Mouse (Mus musculus) bone marrow macrophage, adult 2 months (primary cell): ENCODE data around the gene Phf24. TPM values are rescaled to one million over a fixed set of nuclear protein-coding genes. Genes with fewer than 3 reads are reported as not detected.
A peak's percentile ranks its signal among the peaks of the same experiment; 100 is the strongest.

Source experiments
- H3K27ac ChIP-seq: 2 replicates; pipeline ENCODE4 v1.5.1; 2012; ENCODE audit warnings: low read depth, low read length; ENCODE audit not compliant: insufficient read depth
- H3K4me1 ChIP-seq: 2 replicates; pipeline ENCODE4 v1.6.1; 2012; ENCODE audit warnings: low read length; ENCODE audit not compliant: control insufficient read depth, insufficient read depth
- H3K4me3 ChIP-seq: 2 replicates; pipeline ENCODE4 v1.5.1; 2012; ENCODE audit warnings: mild to moderate bottlenecking, low read length, moderate library complexity; ENCODE audit not compliant: insufficient read depth
- CTCF ChIP-seq: IDR thresholded peaks from 2 replicates; pipeline ENCODE4 v1.5.1; 2012; ENCODE audit warnings: low read depth, mild to moderate bottlenecking, low read length, moderate library complexity
- POLR2A ChIP-seq: IDR thresholded peaks from 2 replicates; pipeline ENCODE4 v1.6.1; 2012; ENCODE audit warnings: mild to moderate bottlenecking, low read depth, low read length, borderline replicate concordance
- polyA plus RNA-seq: library from polyadenylated mRNA; stranded (reverse); fragments of >200 nt; gene quantifications from 2 replicates; pipeline ENCODE4 v1.2.4, GENCODE M21; 2012; ENCODE audit not compliant: missing spikeins, insufficient read depth, insufficient read length

Phf24 gene
- polyA plus RNA-seq, 1 experiment = 0.70 TPM

DNA sequence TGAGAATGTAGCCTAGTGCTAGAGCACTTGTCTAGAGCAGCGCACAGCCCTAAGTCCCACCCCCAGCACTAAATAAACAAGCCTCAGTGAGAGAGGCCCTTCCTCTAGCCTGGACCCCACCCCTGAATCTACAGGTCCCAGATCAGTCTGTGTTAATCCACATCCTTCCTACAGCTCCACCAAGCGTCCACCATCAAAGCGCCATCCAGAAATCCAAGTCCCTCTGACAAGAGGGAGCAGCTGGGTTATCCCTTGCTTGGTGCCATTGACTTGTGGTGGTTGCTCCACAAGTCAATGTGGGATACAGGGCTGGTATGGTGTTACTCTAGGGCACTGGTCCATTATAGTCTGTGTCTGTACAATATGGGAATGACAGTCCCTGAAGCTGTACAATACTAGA is 38.7 kb downstream of the Phf24 start:
- no peak overlapping the region for H3K27ac ChIP-seq
- no peak overlapping the region for H3K4me3 ChIP-seq
- no peak for TF ChIP-seq POLR2A
- TF ChIP-seq CTCF = no peak
- peaks cover 13% of the 10 kb centered on the region for H3K4me1 ChIP-seq

DNA sequence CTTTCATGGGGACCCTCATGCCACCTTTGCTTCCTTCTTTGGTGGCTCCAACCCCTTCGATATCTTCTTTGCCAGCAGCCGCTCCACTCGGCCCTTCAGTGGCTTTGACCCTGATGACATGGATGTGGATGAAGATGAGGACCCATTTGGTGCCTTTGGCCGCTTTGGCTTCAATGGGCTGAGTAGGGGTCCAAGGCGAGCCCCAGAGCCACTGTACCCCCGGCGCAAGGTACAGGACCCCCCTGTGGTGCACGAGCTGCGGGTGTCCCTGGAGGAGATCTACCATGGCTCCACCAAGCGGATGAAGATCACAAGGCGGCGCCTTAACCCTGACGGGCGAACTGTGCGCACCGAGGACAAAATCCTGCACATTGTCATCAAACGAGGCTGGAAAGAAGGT is 40.1 kb downstream of the Phf24 start:
- no peak overlapping the region for H3K27ac ChIP-seq
- TF ChIP-seq POLR2A = no peak
- no peak for TF ChIP-seq CTCF
- peaks cover 16% of the 10 kb centered on the region for H3K4me1 ChIP-seq
- H3K4me3 ChIP-seq = no peak overlapping the region

GRCm38 (mm10) chr4:42957306-42957705 is 40.8 kb downstream of the Phf24 start:
- Histone ChIP-seq H3K4me3 (no peak overlapping the region), H3K27ac (no peak overlapping the region), H3K4me1 (peaks cover 16% of the 10 kb centered on the region)
- TF ChIP-seq CTCF (no peak), POLR2A (no peak)

DNA sequence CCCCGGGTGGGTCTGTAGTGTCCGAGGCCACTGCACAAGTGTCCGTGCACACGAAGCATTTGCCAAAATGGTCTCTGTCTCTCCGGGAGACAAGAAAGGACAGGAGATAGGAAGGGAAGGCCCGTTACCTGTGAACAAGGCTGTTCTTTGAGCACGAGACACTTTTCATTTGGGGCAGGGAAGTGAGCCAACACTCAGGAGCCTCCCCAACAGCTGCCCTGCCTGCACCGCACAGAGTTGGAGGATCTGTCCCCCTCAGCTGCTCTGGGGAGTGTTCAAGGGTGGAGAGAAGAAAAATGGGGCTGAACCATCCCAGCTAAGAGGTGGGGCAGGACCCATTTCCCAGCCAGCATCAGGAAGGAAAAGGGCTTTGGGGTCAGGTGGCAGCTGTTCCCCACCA is 41.5 kb downstream of the Phf24 start:
- TF ChIP-seq POLR2A = no peak
- no peak for TF ChIP-seq CTCF
- Histone ChIP-seq H3K4me3 (no peak overlapping the region), H3K27ac (no peak overlapping the region)

GRCm38 (mm10) chr4:42958942-42959341 is 42.5 kb downstream of the Phf24 start:
- Histone ChIP-seq H3K4me1 (peaks cover 16% of the 10 kb centered on the region), H3K4me3 (no peak overlapping the region), H3K27ac (no peak overlapping the region)
- TF ChIP-seq POLR2A (no peak), CTCF (no peak)

More for the DNA sequence above, 41.5 kb downstream of the Phf24 start:
- H3K4me1 ChIP-seq = peaks cover 16% of the 10 kb centered on the region

DNA sequence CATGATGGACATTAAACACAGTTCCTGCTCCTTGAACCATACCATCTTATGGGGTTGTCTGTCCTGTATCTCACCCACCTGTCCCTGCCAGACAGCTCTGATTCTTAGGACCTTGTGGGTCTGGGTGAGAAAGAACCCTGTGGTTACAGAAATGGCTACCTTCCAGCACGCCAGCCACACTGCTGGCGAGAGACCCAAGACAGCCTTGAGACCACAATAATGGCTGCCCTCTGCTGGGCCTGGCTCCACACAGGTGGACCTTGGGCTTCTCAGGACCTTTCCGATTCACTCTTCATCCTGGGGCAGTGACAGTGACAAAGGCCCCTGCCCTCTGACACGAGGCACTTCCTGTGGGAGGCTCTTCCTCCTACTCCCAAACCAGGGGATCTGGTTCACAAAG is 42.9 kb downstream of the Phf24 start:
- Histone ChIP-seq H3K4me3 (no peak overlapping the region), H3K4me1 (peaks cover 16% of the 10 kb centered on the region), H3K27ac (no peak overlapping the region)
- TF ChIP-seq CTCF = no peak

DNA sequence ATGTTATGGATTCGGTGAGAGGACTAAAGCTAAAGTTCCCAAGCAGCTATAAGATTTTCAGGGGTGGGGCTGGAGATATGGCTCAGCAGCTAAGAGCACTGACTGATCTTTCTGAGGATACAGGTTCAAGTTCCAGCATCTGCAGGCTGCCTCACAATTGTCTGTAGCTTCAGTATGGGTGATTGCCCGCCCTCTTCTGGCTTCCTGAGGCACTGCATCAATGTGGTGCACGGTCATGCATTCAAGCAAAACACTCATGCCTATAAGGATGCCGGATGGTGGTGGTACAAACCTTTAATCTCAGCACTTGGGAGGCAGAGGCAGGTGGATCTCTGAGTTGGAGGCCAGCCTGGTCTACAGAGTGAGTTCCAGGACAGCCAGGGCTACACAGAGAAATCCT is 45.1 kb downstream of the Phf24 start:
- Histone ChIP-seq H3K4me3 (no peak overlapping the region), H3K27ac (no peak overlapping the region), H3K4me1 (peaks cover 25% of the 10 kb centered on the region)
- peak; percentile 69 for TF ChIP-seq CTCF
- no peak for TF ChIP-seq POLR2A

GRCm38 (mm10) chr4:42963480-42963879 is 47.0 kb downstream of the Phf24 start:
- Histone ChIP-seq H3K4me1 (peaks cover 33% of the 10 kb centered on the region), H3K27ac (no peak overlapping the region), H3K4me3 (no peak overlapping the region)
- no peak for TF ChIP-seq CTCF
- no peak for TF ChIP-seq POLR2A

DNA sequence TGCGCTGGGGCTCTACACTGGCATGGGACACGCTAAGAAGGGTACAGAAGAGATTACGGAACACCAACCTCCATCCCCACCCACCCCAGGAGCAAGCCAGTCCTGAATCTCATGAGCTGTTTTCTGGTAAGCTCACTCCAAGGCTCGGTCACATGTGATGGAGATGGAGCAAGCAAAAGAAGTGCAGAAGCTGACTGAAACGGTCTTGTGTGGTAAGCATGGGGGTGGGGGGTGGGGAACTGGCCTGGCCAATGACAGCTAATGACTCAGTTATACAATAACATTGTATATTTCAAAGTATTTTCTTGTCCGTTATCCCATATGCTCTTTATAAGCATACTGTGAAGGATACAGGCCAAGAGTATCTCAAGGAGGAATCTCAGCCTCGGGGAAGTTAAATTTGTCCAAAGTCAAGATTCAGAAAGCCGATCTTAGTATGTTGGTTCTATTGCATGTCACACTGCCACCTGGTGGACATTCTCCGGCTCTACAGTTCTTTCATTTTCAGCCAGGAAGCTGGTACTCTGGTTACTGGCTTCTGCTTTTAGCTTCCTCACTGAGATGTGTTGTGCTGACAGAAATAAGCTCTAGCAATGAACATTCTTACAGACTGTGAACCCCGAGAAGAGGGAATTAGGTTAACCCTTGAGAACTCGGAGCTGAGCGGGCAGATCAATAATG is 48.7 kb downstream of the Phf24 start:
- peak overlapping the region; percentile 34; the same call in 1 of the 2 replicates for H3K27ac ChIP-seq
- TF ChIP-seq POLR2A (no peak), CTCF (no peak)
- H3K4me3 ChIP-seq = no peak overlapping the region
- H3K4me1 ChIP-seq = peaks cover 26% of the 10 kb centered on the region

GRCm38 (mm10) chr4:42969304-42969703 is 52.8 kb downstream of the Phf24 start, which contains the start of gene 1700022I11Rik:
1700022I11Rik (plus strand) TSS chr4:42969604.
- 0 out of 2 replicates have a peak within 1 kb of the TSS, but pooled peaks have one; percentile 0 for H3K27ac ChIP-seq
- no peak within 1 kb of the TSS for H3K4me3 ChIP-seq
- TF ChIP-seq POLR2A = no peak
- no peak for TF ChIP-seq CTCF
- H3K4me1 ChIP-seq = peaks cover 24% of the 10 kb centered on the region

- TF ChIP-seq POLR2A = no peak
- TF ChIP-seq CTCF = no peak
- H3K27ac ChIP-seq = no peak overlapping the region
- H3K4me1 ChIP-seq = peaks cover 6% of the 10 kb centered on the region
- no peak overlapping the region for H3K4me3 ChIP-seq
Observed at GRCm38 (mm10) chr4:42972952-42973351, 56.5 kb downstream of the Phf24 start.
